Mouse (Mus musculus): Measurements from ENCODE around the gene Depdc1b.

- TF ChIP-seq POLR2A (IDR thresholded peaks at IDR 0.05; ENCODE audit: borderline replicate concordance, extremely low read depth, insufficient read depth, insufficient read length, poor library complexity, severe bottlenecking): no peak
- no peak for TF ChIP-seq CTCF (IDR thresholded peaks at IDR 0.05; ENCODE audit: borderline replicate concordance, extremely low read depth, insufficient read depth, insufficient read length)
Observed at GRCm38 (mm10) chr13:108376637-108377036, 60.5 kb downstream of the Depdc1b start.
